Mouse (Mus musculus) liver, embryonic 14.5 days (tissue): ENCODE measurements around the gene Bzw2. TPM values are rescaled to one million over a fixed set of nuclear protein-coding genes. Genes with fewer than 3 reads are reported as not detected.
A peak's percentile ranks its signal among the peaks of the same experiment; 100 is the strongest.

Source experiments
- ATAC-seq: fragments of 200-750 bp; cut with Nextera tagmentation; 2 replicates; pipeline ENCODE4 v1.8.0; 2017; ENCODE audit warnings: moderate number of reproducible peaks, mild to moderate bottlenecking, moderate library complexity; ENCODE audit not compliant: insufficient read depth
- DNase-seq, 3 experiments: peaks; one replicate each; pipeline ENCODE4 v3.0.0-alpha.2; 2012 to 2013; ENCODE audit warnings: low read depth in 3 of 3, low spot score in 3 of 3
- H3K27ac ChIP-seq: fragments of 300-500 bp; sonication (generic); 2 replicates; pipeline ENCODE4 v1.5.1; 2014; ENCODE audit warnings: moderate library complexity, mild to moderate bottlenecking, control low read depth, inconsistent platforms
- H3K27me3 ChIP-seq: fragments of 300-500 bp; sonication (generic); 2 replicates; pipeline ENCODE4 v1.6.1; 2014; ENCODE audit warnings: mild to moderate bottlenecking, low read length, moderate library complexity; ENCODE audit not compliant: control insufficient read depth, insufficient read depth
- H3K36me3 ChIP-seq: fragments of 300-500 bp; sonication (generic); replicated peaks from 2 replicates; pipeline ENCODE4 v1.6.1; 2014; ENCODE audit warnings: low read depth; ENCODE audit not compliant: control insufficient read depth, insufficient read depth
- H3K4me1 ChIP-seq, 2 experiments: fragments of 200-500 bp in 1 of 2; fragments of 300-500 bp in 1 of 2; sonication (generic) in 1 of 2; replicated peaks; 2 replicates each; pipeline ENCODE4 v1.6.1; 2012 to 2014; ENCODE audit warnings: antibody characterized with exemption in 1 of 2, inconsistent platforms in 1 of 2, low read length in 1 of 2; ENCODE audit not compliant: control insufficient read depth in 2 of 2, insufficient read depth in 2 of 2
- H3K4me2 ChIP-seq: fragments of 300-500 bp; sonication (generic); 2 replicates; pipeline ENCODE4 v1.6.1; 2014; ENCODE audit warnings: low read depth, mild to moderate bottlenecking, control low read depth, moderate library complexity
- H3K4me3 ChIP-seq, 2 experiments: fragments of 200-500 bp in 1 of 2; fragments of 300-500 bp in 1 of 2; sonication (generic) in 1 of 2; 2 replicates each; pipeline ENCODE4 v1.5.1; 2012 to 2014; ENCODE audit warnings: low read depth in 2 of 2, low read length in 2 of 2, mild to moderate bottlenecking in 2 of 2, control low read depth in 1 of 2, inconsistent platforms in 1 of 2, moderate library complexity in 1 of 2; ENCODE audit not compliant: insufficient read depth in 1 of 2
- H3K9ac ChIP-seq: fragments of 300-500 bp; sonication (generic); replicated peaks from 2 replicates; pipeline ENCODE4 v1.6.1; 2014; ENCODE audit warnings: mild to moderate bottlenecking, control low read depth, moderate library complexity
- H3K9me3 ChIP-seq: fragments of 300-500 bp; sonication (generic); 2 replicates; pipeline ENCODE4 v1.6.1; 2016; ENCODE audit warnings: low read length, mixed read lengths; ENCODE audit not compliant: control insufficient read depth
- CTCF ChIP-seq: IDR thresholded peaks from 2 replicates; pipeline ENCODE4 v1.5.1; 2016; ENCODE audit warnings: antibody characterized with exemption, low read depth, control low read depth
- EP300 ChIP-seq: IDR thresholded peaks from 2 replicates; pipeline ENCODE4 v1.6.1; 2016; ENCODE audit warnings: antibody characterized with exemption, low read depth
- WGBS: fragments of 180-500 bp; shearing (Covaris S2); extraction: QIAGEN DNeasy Blood & Tissue Kit; methylation state at CpG from one replicate; pipeline ENCODE4 v1.1.7; 2014; ENCODE audit not compliant: insufficient replicate concordance; 5-methylcytosine and 5-hydroxymethylcytosine counted together
- polyA plus RNA-seq, 2 experiments: library from polyadenylated mRNA; depleted of rRNA in 1 of 2; stranded (reverse) in 1 of 2; unstranded in 1 of 2; fragments of >200 nt; fragmentation: Nextera tagmentation in 1 of 2; extraction: Ambion mirVana in 1 of 2; gene quantifications; 2 replicates each; pipeline versions ENCODE4 v1.2.1 to v1.2.3; 2012 to 2014

The Bzw2 gene
- polyA plus RNA-seq, 2 experiments, result 27.2 to 50.3 TPM

GRCm38 (mm10) chr12:36044691-36045090 lies 113.2 kb downstream of the Bzw2 start:
- H3K27me3 ChIP-seq, result no peaks in the 10 kb centered on the region
- H3K9me3 ChIP-seq, result no peaks in the 10 kb centered on the region
- H3K9ac ChIP-seq, result no peak overlapping the region
- no peak overlapping the region for H3K27ac ChIP-seq
- DNase-seq (no peak), ATAC-seq (no peak)
- H3K4me3 ChIP-seq, result no peak overlapping the region
- peaks cover 0 to 16% of the 10 kb centered on the region in 2 experiments; a peak in 3 of 4 replicates for H3K4me1 ChIP-seq
- 51% methylated on average over 2 of the region's 2 CpGs for WGBS
- no peaks in the 10 kb centered on the region for H3K36me3 ChIP-seq
- TF ChIP-seq CTCF (no peak), EP300 (no peak)
- no peak overlapping the region for H3K4me2 ChIP-seq

DNA sequence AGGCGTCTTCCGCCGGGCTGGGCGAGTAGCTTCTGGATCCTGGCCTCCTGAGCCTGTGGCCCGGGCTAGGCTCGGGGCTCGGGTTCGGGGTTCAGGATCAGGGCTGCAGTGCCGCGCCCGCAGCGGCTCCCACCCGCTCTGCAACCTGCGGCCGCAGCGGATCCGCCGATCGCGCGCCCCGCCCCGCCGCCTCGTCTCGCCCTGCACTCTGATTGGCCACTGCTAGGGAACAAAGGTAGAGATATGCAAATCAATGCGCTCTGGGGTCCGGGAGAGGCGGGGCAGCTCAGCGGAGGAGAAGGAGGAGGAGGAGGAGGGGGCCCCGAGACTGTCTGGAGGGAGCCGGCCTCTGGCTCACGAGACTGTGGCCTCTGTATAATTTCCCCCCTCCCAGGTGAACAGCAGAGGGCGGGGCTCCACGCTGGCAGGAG lies 115.5 kb downstream of the Bzw2 start, which contains the start of gene Tspan13:
Gene Tspan13, minus strand, starts transcription at position 153 of the 431 bp plus-strand sequence.
- DNase-seq (peak; percentile 62 to 71 (median 71)), ATAC-seq (peak; percentile 94)
- Histone ChIP-seq H3K9ac (peak within 1 kb of the TSS; percentile 71), H3K4me2 (peak within 1 kb of the TSS; percentile 89), H3K27me3 (no peaks in the 10 kb centered on the region), H3K36me3 (no peaks in the 10 kb centered on the region), H3K9me3 (no peaks in the 10 kb centered on the region), H3K4me1 (peaks cover 0 to 18% of the 10 kb centered on the region in 2 experiments; a peak in 3 of 4 replicates), H3K27ac (no peak within 1 kb of the TSS), H3K4me3 (peak within 1 kb of the TSS; percentile 69 to 72)
- 0% methylated on average over 35 of the region's 35 CpGs for WGBS
- TF ChIP-seq CTCF, result no peak
- TF ChIP-seq EP300, result no peak

Other genes with a start within 250 kb of the Bzw2 start
- not detected in 2 replicates for gene Agr3, start 232.5 kb downstream of the Bzw2 start, polyA plus RNA-seq (2012; rRNA removed)
- gene Agr3, start 232.5 kb downstream of the Bzw2 start, polyA plus RNA-seq (2014; fragmentation: Nextera tagmentation; extraction: Ambion mirVana), result not detected in 2 replicates
- gene Agr2, start 165.2 kb downstream of the Bzw2 start, polyA plus RNA-seq (2012; rRNA removed), result 0.07 and 0.09 TPM in 2 replicates
- gene Agr2, start 165.2 kb downstream of the Bzw2 start, polyA plus RNA-seq (2014; fragmentation: Nextera tagmentation; extraction: Ambion mirVana), result not detected in 2 replicates
- 7.8 and 9.3 TPM in 2 replicates for gene Tspan13, start 115.6 kb downstream of the Bzw2 start, polyA plus RNA-seq (2012; rRNA removed)
- 15.5 and 17.4 TPM in 2 replicates for gene Tspan13, start 115.6 kb downstream of the Bzw2 start, polyA plus RNA-seq (2014; fragmentation: Nextera tagmentation; extraction: Ambion mirVana)
- 2.4 and 4.4 TPM in 2 replicates for gene Ankmy2, start 966 bp downstream of the Bzw2 start, polyA plus RNA-seq (2012; rRNA removed)
- 8.0 and 8.3 TPM in 2 replicates for gene Ankmy2, start 966 bp downstream of the Bzw2 start, polyA plus RNA-seq (2014; fragmentation: Nextera tagmentation; extraction: Ambion mirVana)
- gene Lrrc72, start 95.3 kb upstream of the Bzw2 start, polyA plus RNA-seq (2012; rRNA removed), result not detected in 2 replicates
- gene Lrrc72, start 95.3 kb upstream of the Bzw2 start, polyA plus RNA-seq (2014; fragmentation: Nextera tagmentation; extraction: Ambion mirVana), result not detected in 2 replicates
- gene Sostdc1, start 156.1 kb upstream of the Bzw2 start, polyA plus RNA-seq (2012; rRNA removed), result 0.07 TPM in 1 of 2 replicates, not detected in the other
- gene Sostdc1, start 156.1 kb upstream of the Bzw2 start, polyA plus RNA-seq (2014; fragmentation: Nextera tagmentation; extraction: Ambion mirVana), result 0.05 and 0.13 TPM in 2 replicates
- 0.35 and 0.66 TPM in 2 replicates for gene Ispd, start 223.4 kb upstream of the Bzw2 start, polyA plus RNA-seq (2012; rRNA removed)
- 1.7 and 2.1 TPM in 2 replicates for gene Ispd, start 223.4 kb upstream of the Bzw2 start, polyA plus RNA-seq (2014; fragmentation: Nextera tagmentation; extraction: Ambion mirVana)
- 0.08 and 0.10 TPM in 2 replicates for gene D630036H23Rik, start 224.1 kb upstream of the Bzw2 start, polyA plus RNA-seq (2012; rRNA removed)
- 0.24 TPM in 1 of 2 replicates, not detected in the other for gene D630036H23Rik, start 224.1 kb upstream of the Bzw2 start, polyA plus RNA-seq (2014; fragmentation: Nextera tagmentation; extraction: Ambion mirVana)